Mouse (Mus musculus) C2C12 (cell line): Measurements from ENCODE around the gene Gtf2a2.

Experiments
- CTCF ChIP-seq: IDR thresholded peaks from one replicate; pipeline ENCODE4 v1.5.1; 2011; ENCODE audit not compliant: control insufficient read depth, insufficient read depth, insufficient read length
- MAX ChIP-seq: IDR thresholded peaks from one replicate; pipeline ENCODE4 v1.6.1; 2011; ENCODE audit warnings: mild to moderate bottlenecking, control low read depth

- TF ChIP-seq CTCF (no peak), MAX (no peak)
Observed at GRCm38 (mm10) chr9:70039597-70040385, 27.4 kb downstream of the Gtf2a2 start.
